Mouse (Mus musculus): ENCODE measurements around the gene Fam118b.

DNA sequence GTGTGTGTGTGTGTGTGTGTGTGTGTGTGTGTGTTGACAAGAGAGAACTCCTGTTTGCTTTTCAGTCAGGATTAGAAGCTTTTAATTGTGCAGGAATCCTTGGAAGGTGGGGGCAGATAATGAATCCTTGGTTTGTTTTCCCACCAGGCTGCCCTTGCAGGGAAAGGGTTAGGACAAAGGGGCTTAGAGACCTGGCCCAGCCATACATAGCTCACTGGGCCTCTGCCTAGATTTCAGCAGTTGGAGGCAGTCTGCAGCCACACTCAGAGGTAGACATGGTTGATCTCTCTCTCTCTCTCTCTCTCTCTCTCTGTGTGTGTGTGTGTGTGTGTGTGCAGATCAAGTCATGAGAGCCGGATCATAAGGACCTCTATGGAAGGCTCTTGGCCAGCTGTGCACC, 46.6 kb upstream of the Fam118b start:
- no peak for TF ChIP-seq GATA1 (IDR thresholded peaks at IDR 0.05; ENCODE audit: low read length)
- no peak for TF ChIP-seq TAL1 (IDR thresholded peaks at IDR 0.05; ENCODE audit: low read length)

Data from erythroblast, embryonic 14.5 days (primary cell).